Mouse (Mus musculus): ENCODE results near the gene Gtf3c4. TPM values are rescaled to one million over a fixed set of nuclear protein-coding genes. Genes with fewer than 3 reads are reported as not detected.

The Gtf3c4 gene
- polyA plus RNA-seq, 1 experiment: 15.7 TPM

DNA sequence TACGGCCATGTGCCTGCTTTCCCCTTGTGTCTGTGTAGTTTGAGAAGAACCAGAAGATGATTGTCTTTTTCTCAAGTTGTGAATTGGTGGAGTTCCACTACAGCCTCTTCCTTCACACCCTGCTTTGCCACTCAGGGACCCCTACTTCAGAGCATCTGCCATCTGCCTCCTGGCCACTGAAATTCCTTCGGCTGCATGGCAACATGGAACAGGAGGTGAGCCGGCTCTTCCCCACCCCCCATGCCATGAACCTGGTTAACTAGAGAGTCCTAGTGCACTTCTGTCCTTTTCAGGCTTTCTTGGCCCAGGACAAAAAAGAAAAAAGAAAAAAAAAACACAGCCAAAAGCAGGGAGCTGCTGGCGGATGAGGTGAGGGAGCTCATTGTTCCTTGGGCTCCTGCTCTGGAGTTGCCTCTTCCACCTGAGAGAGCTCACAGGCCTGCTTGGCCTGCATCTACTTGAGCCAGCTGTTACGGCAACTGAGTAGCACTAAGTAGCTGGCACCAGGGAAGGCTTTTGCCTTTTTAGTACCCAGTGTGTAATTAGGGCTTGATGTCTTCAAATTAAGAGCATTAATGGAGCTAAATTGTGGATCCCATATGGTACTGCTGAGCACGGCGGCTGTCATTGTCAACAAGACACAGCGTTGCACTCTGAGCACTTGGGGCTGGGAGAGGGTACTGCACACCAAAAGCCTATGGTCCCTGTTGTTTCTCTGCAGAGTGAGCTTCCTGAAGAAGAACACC, 20.7 kb upstream of the Gtf3c4 start:
- H3K27me3 ChIP-seq (ENCODE audit: control insufficient read depth, insufficient read depth, low read length): no peaks in the 10 kb centered on the region
- TF ChIP-seq POLR2A (IDR thresholded peaks at IDR 0.05; ENCODE audit: borderline replicate concordance, insufficient read depth, low read length) (no peak), CTCF (IDR thresholded peaks at IDR 0.05; ENCODE audit: borderline replicate concordance, insufficient read depth, low read depth, low read length) (no peak)
- no peak overlapping the region for H3K27ac ChIP-seq (ENCODE audit: insufficient read depth, low read length)
- DNase-seq: no peak
- no peak overlapping the region for H3K4me3 ChIP-seq (replicated peaks; ENCODE audit: insufficient read depth, low read depth, low read length)
- WGBS: 49% methylated on average over 8 of the region's 8 CpGs
- peaks cover 3% of the 10 kb centered on the region; the same call in 1 of the 2 replicates for H3K4me1 ChIP-seq (ENCODE audit: control insufficient read depth, insufficient read depth, low read length)

DNA sequence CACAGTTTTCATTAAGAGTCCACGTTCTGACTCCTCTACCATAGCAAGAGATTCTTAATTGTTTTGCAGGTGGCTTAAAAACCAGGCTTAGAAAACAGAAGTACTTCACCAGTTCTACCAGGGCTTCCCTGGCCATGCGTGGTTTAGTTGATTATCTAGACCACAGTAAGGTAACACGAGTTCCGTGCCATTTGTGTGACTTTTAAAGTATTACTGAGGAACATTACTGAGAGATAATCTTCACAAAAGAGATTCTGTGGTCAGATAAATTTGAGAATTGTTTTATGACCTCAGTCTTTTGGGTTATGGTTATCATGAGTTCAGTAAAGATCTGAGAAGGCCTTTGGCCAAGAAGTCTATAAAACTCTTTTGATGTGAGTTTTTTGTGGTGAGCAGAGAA, 19.1 kb upstream of the Gtf3c4 start:
- Histone ChIP-seq H3K4me1 (ENCODE audit: control insufficient read depth, insufficient read depth, low read length) (no peaks in the 10 kb centered on the region), H3K27ac (ENCODE audit: insufficient read depth, low read length) (no peak overlapping the region), H3K27me3 (ENCODE audit: control insufficient read depth, insufficient read depth, low read length) (no peaks in the 10 kb centered on the region), H3K4me3 (replicated peaks; ENCODE audit: insufficient read depth, low read depth, low read length) (no peak overlapping the region)
- no peak for DNase-seq
- 96% methylated on average over 4 of the region's 4 CpGs for WGBS
- TF ChIP-seq POLR2A (IDR thresholded peaks at IDR 0.05; ENCODE audit: borderline replicate concordance, insufficient read depth, low read length) (no peak), CTCF (IDR thresholded peaks at IDR 0.05; ENCODE audit: borderline replicate concordance, insufficient read depth, low read depth, low read length) (no peak)

DNA sequence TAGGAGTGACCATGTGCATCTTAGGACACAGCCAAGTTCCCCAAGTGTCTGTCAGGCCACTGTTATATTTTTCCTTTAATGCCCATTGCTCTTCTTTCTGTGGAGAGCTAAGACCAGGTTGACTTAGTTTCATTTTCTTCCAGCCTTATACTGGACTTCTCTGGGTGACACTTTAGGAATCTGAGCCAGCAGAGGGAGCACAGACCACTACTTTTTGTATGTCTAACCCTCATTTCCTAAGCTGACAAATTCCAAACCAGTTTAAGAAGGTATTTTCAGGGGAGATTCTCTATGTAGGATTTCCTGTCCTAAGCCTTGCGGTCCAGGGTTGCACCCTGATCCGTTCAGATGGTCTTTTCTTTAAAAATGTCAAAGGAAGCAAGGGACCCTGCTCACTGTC, 15.6 kb upstream of the Gtf3c4 start:
- WGBS: 54% methylated on average over 2 of the region's 2 CpGs
- Histone ChIP-seq H3K27ac (ENCODE audit: insufficient read depth, low read length) (no peak overlapping the region), H3K27me3 (ENCODE audit: control insufficient read depth, insufficient read depth, low read length) (no peaks in the 10 kb centered on the region), H3K4me1 (ENCODE audit: control insufficient read depth, insufficient read depth, low read length) (no peaks in the 10 kb centered on the region), H3K4me3 (replicated peaks; ENCODE audit: insufficient read depth, low read depth, low read length) (no peak overlapping the region)
- no peak for DNase-seq
- TF ChIP-seq CTCF (IDR thresholded peaks at IDR 0.05; ENCODE audit: borderline replicate concordance, insufficient read depth, low read depth, low read length) (no peak), POLR2A (IDR thresholded peaks at IDR 0.05; ENCODE audit: borderline replicate concordance, insufficient read depth, low read length) (no peak)

DNA sequence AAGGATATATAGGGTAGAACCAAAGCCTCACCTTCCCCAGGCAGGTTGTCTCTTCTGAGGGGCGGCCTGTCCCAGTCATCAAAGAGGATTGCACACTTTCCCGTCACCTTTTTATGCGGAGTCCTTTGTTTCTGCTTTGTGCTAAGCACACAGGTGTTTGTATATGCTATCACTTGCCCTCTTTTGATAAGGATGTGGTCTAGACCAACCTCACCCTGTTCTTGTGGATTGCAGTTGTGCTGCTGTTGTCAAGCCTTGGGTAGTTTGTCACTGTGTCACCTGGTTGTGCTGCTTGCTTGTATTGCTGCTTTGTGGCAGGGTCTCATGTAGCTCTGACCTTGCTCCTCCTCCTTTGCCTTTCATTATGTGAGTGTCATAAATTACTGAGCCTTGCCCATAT, 12.4 kb upstream of the Gtf3c4 start:
- no peak for DNase-seq
- WGBS: 91% methylated on average over 3 of the region's 3 CpGs

DNA sequence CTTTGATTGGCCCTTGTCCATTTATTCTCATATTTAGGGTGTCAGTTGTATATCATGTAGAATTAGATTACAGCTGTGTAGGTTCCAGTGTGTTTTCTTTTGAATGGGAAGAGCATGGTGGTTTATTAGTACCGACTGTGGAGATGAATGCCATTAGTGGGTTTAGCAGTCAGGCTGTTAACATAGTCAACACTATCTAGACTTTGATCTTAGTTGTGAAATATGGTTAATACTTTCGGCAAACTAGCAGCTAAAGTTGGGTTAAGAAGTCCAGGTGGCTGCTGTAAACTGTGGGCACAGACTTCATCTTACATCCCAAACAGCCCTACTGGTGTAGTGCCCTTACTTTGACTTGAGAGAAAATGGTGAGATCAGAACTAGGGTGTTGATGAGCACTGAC, 8.7 kb upstream of the Gtf3c4 start:
- H3K4me1 ChIP-seq (ENCODE audit: control insufficient read depth, insufficient read depth, low read length): no peaks in the 10 kb centered on the region
- WGBS: 94% methylated on average over 2 of the region's 2 CpGs
- H3K27ac ChIP-seq (ENCODE audit: insufficient read depth, low read length): no peak overlapping the region
- DNase-seq: no peak
- H3K27me3 ChIP-seq (ENCODE audit: control insufficient read depth, insufficient read depth, low read length): no peaks in the 10 kb centered on the region
- no peak overlapping the region for H3K4me3 ChIP-seq (replicated peaks; ENCODE audit: insufficient read depth, low read depth, low read length)
- TF ChIP-seq CTCF (IDR thresholded peaks at IDR 0.05; ENCODE audit: borderline replicate concordance, insufficient read depth, low read depth, low read length) (no peak), POLR2A (IDR thresholded peaks at IDR 0.05; ENCODE audit: borderline replicate concordance, insufficient read depth, low read length) (no peak)

More for the DNA sequence above, 12.4 kb upstream of the Gtf3c4 start:
- TF ChIP-seq POLR2A (IDR thresholded peaks at IDR 0.05; ENCODE audit: borderline replicate concordance, insufficient read depth, low read length): no peak
- no peak overlapping the region for H3K4me3 ChIP-seq (replicated peaks; ENCODE audit: insufficient read depth, low read depth, low read length)
- no peak overlapping the region for H3K27ac ChIP-seq (ENCODE audit: insufficient read depth, low read length)
- H3K4me1 ChIP-seq (ENCODE audit: control insufficient read depth, insufficient read depth, low read length): no peaks in the 10 kb centered on the region
- no peaks in the 10 kb centered on the region for H3K27me3 ChIP-seq (ENCODE audit: control insufficient read depth, insufficient read depth, low read length)

DNA sequence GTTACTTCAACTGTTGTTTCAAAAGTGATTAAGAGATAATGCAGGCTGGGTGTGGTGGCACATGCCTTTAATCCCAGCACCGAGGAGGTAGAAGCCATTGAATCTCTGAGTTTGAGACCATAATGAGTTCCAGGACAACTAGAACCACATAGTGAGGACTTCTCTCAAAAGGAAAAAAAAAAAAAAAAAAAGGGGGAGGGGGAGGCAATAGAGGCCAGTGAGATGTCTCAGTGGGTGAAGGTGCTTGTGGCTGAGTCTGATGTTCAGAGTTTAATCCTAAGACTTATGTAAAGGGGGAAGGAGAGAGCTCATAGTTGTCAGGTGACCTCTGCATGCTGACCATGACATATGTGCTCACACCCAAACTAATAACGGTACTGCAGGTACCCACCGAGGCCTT, 1.9 kb upstream of the Gtf3c4 start:
- Histone ChIP-seq H3K27me3 (ENCODE audit: control insufficient read depth, insufficient read depth, low read length) (no peaks in the 10 kb centered on the region), H3K4me3 (replicated peaks; ENCODE audit: insufficient read depth, low read depth, low read length) (no peak overlapping the region), H3K4me1 (ENCODE audit: control insufficient read depth, insufficient read depth, low read length) (peaks cover 6% of the 10 kb centered on the region; the same call in 1 of the 2 replicates), H3K27ac (ENCODE audit: insufficient read depth, low read length) (no peak overlapping the region)
- DNase-seq: no peak
- WGBS: 46% methylated on average over 3 of the region's 3 CpGs
- TF ChIP-seq POLR2A (IDR thresholded peaks at IDR 0.05; ENCODE audit: borderline replicate concordance, insufficient read depth, low read length) (no peak), CTCF (IDR thresholded peaks at IDR 0.05; ENCODE audit: borderline replicate concordance, insufficient read depth, low read depth, low read length) (no peak)

DNA sequence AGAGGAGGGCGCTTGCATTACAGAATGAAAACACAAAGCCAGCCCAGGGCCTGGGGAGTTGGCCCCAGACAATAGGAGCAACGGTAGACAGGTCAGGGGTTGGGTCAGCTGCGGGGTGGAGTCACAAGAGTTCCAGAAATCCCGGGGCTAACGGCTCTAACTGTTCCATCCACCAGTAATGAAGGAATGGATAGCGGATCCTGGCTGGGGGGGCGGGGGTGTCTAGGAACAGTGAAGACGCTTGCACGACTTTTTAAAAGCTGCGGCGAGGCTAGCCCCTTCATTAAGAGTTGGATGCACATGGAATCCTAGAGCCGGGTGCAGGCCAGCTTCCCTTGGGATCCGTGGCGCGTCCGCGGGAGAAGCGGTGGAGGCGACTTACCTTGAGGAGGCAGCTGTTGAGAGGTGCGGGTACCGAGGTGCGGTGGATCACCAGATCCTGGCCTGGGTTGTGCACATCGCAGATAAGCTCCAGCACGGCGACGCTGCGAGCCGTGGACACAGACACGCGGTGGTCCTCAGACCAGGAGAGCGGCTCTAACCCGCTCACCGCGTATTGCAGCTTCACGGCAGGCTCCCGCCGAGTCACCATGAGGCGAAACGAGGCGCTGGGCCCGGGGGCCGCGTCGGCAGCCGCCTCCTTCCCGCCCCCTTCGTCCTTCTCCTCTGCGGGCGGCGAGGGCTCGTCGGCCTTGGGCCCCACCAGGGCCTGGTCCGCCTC, 499 bp downstream of the Gtf3c4 start:
- DNase-seq: no peak
- Histone ChIP-seq H3K4me1 (ENCODE audit: control insufficient read depth, insufficient read depth, low read length) (peaks cover 11% of the 10 kb centered on the region; the same call in 1 of the 2 replicates), H3K27me3 (ENCODE audit: control insufficient read depth, insufficient read depth, low read length) (no peaks in the 10 kb centered on the region), H3K27ac (ENCODE audit: insufficient read depth, low read length) (no peak overlapping the region), H3K4me3 (replicated peaks; ENCODE audit: insufficient read depth, low read depth, low read length) (peak overlapping the region; percentile 83)
- WGBS: under 1% methylated on average over 53 of the region's 53 CpGs
- TF ChIP-seq POLR2A (IDR thresholded peaks at IDR 0.05; ENCODE audit: borderline replicate concordance, insufficient read depth, low read length) (no peak), CTCF (IDR thresholded peaks at IDR 0.05; ENCODE audit: borderline replicate concordance, insufficient read depth, low read depth, low read length) (no peak)
